Mouse (Mus musculus): Measurements from ENCODE around the gene Ubl3.

- TF ChIP-seq CTCF (IDR thresholded peaks at IDR 0.05; ENCODE audit: control insufficient read depth, insufficient read depth, insufficient read length) (no peak), MYOG (IDR thresholded peaks at IDR 0.05; ENCODE audit: control insufficient read depth, extremely low read depth, insufficient read length) (no peak), USF1 (IDR thresholded peaks at IDR 0.05; ENCODE audit: low read depth) (no peak)
Observed at GRCm38 (mm10) chr5:148552187-148553071, at the start of gene Ubl3.

All from C2C12 (cell line).